Mouse (Mus musculus) intestine, embryonic 15.5 days (tissue): Measurements from ENCODE around the gene Uso1. TPM values are rescaled to one million over a fixed set of nuclear protein-coding genes. Genes with fewer than 3 reads are reported as not detected.

Experiments
- ATAC-seq: fragments of 200-750 bp; cut with Nextera tagmentation; 2 replicates; pipeline ENCODE4 v1.8.0; 2017; ENCODE audit warnings: moderate TSS enrichment, moderate library complexity
- H3K27ac ChIP-seq: fragments of 300-500 bp; sonication (generic); 2 replicates; pipeline ENCODE4 v1.5.1; 2015; ENCODE audit warnings: mild to moderate bottlenecking, inconsistent platforms
- H3K27me3 ChIP-seq: fragments of 300-500 bp; sonication (generic); replicated peaks from 2 replicates; pipeline ENCODE4 v1.6.1; 2015; ENCODE audit warnings: inconsistent platforms
- H3K36me3 ChIP-seq: fragments of 300-500 bp; sonication (generic); 2 replicates; pipeline ENCODE4 v1.6.1; 2015; ENCODE audit warnings: inconsistent platforms
- H3K4me1 ChIP-seq: fragments of 300-500 bp; sonication (generic); replicated peaks from 2 replicates; pipeline ENCODE4 v1.6.1; 2015; ENCODE audit warnings: inconsistent platforms
- H3K4me2 ChIP-seq: fragments of 300-500 bp; sonication (generic); replicated peaks from 2 replicates; pipeline ENCODE4 v1.6.1; 2015; ENCODE audit warnings: mild to moderate bottlenecking, inconsistent platforms
- H3K4me3 ChIP-seq: fragments of 300-500 bp; sonication (generic); replicated peaks from 2 replicates; pipeline ENCODE4 v1.5.1; 2015; ENCODE audit warnings: inconsistent platforms
- H3K9ac ChIP-seq: fragments of 300-500 bp; sonication (generic); 2 replicates; pipeline ENCODE4 v1.6.1; 2015; ENCODE audit warnings: inconsistent platforms
- H3K9me3 ChIP-seq: fragments of 300-500 bp; sonication (generic); 2 replicates; pipeline ENCODE4 v1.6.1; 2016; ENCODE audit warnings: inconsistent platforms
- WGBS: fragments of 180-500 bp; shearing (Covaris S2); methylation state at CpG from one replicate; pipeline ENCODE4 v1.1.7; 2015; 5-methylcytosine and 5-hydroxymethylcytosine counted together
- polyA plus RNA-seq: library from polyadenylated mRNA; unstranded; fragments of >200 nt; fragmentation: Nextera tagmentation; extraction: Ambion mirVana; gene quantifications from 2 replicates; pipeline ENCODE4 v1.2.1, GENCODE M21; 2015

Gene Uso1
- polyA plus RNA-seq, 1 experiment from 2014 or later = 45.9 TPM

GRCm38 (mm10) chr5:92110818-92111355 is 26.9 kb upstream of the Uso1 start:
- no peak overlapping the region for H3K4me3 ChIP-seq
- 88% methylated on average over 5 of the region's 5 CpGs for WGBS
- 0 out of 2 replicates have a peak, but pooled peaks cover 5% of the 10 kb centered on the region for H3K4me1 ChIP-seq
- H3K9me3 ChIP-seq = no peaks in the 10 kb centered on the region
- no peak overlapping the region for H3K4me2 ChIP-seq
- no peak overlapping the region for H3K27ac ChIP-seq
- H3K9ac ChIP-seq = no peak overlapping the region
- H3K27me3 ChIP-seq = no peaks in the 10 kb centered on the region
- no peaks in the 10 kb centered on the region for H3K36me3 ChIP-seq
- no peak for ATAC-seq

- Histone ChIP-seq H3K4me3 (no peak overlapping the region), H3K27me3 (no peaks in the 10 kb centered on the region), H3K9me3 (no peaks in the 10 kb centered on the region), H3K4me1 (0 out of 2 replicates have a peak, but pooled peaks cover 5% of the 10 kb centered on the region), H3K36me3 (no peaks in the 10 kb centered on the region), H3K27ac (no peak overlapping the region), H3K4me2 (peak overlapping the region; percentile 50), H3K9ac (no peak overlapping the region)
- ATAC-seq = no peak
- whole genome bisulfite sequencing = 12% methylated on average over 6 of the region's 6 CpGs
Measured at GRCm38 (mm10) chr5:92112175-92112574, 25.6 kb upstream of the Uso1 start.

- no peak overlapping the region for H3K27ac ChIP-seq
- H3K4me1 ChIP-seq = 0 out of 2 replicates have a peak, but pooled peaks cover 5% of the 10 kb centered on the region
- WGBS = 12% methylated on average over 10 of the region's 10 CpGs
- peak overlapping the region; percentile 50 for H3K4me2 ChIP-seq
- no peaks in the 10 kb centered on the region for H3K9me3 ChIP-seq
- no peaks in the 10 kb centered on the region for H3K36me3 ChIP-seq
- peak overlapping the region; percentile 13 for H3K4me3 ChIP-seq
- ATAC-seq = no peak
- no peaks in the 10 kb centered on the region for H3K27me3 ChIP-seq
- peak overlapping the region; percentile 28; the same call in 1 of the 2 replicates for H3K9ac ChIP-seq
Measured at GRCm38 (mm10) chr5:92112585-92112984, 25.2 kb upstream of the Uso1 start.

GRCm38 (mm10) chr5:92113484-92113883 is 24.3 kb upstream of the Uso1 start:
- Histone ChIP-seq H3K27ac (no peak overlapping the region), H3K36me3 (no peaks in the 10 kb centered on the region), H3K4me3 (no peak overlapping the region), H3K9me3 (no peaks in the 10 kb centered on the region), H3K9ac (no peak overlapping the region), H3K4me2 (no peak overlapping the region), H3K4me1 (0 out of 2 replicates have a peak, but pooled peaks cover 5% of the 10 kb centered on the region), H3K27me3 (no peaks in the 10 kb centered on the region)
- ATAC-seq = no peak
- WGBS = 92% methylated on average over 7 of the region's 7 CpGs

GRCm38 (mm10) chr5:92114223-92114622 is 23.5 kb upstream of the Uso1 start:
- 89% methylated on average over 6 of the region's 6 CpGs for WGBS
- Histone ChIP-seq H3K27ac (no peak overlapping the region), H3K4me3 (no peak overlapping the region), H3K27me3 (no peaks in the 10 kb centered on the region), H3K4me1 (0 out of 2 replicates have a peak, but pooled peaks cover 5% of the 10 kb centered on the region), H3K4me2 (no peak overlapping the region), H3K36me3 (no peaks in the 10 kb centered on the region), H3K9me3 (no peaks in the 10 kb centered on the region), H3K9ac (no peak overlapping the region)
- no peak for ATAC-seq

- H3K36me3 ChIP-seq = no peaks in the 10 kb centered on the region
- no peak overlapping the region for H3K27ac ChIP-seq
- H3K4me3 ChIP-seq = no peak overlapping the region
- H3K4me2 ChIP-seq = no peak overlapping the region
- 88% methylated on average over 2 of the region's 2 CpGs for whole genome bisulfite sequencing
- H3K9me3 ChIP-seq = no peaks in the 10 kb centered on the region
- H3K4me1 ChIP-seq = 0 out of 2 replicates have a peak, but pooled peaks cover 5% of the 10 kb centered on the region
- no peak for ATAC-seq
- H3K9ac ChIP-seq = no peak overlapping the region
- H3K27me3 ChIP-seq = no peaks in the 10 kb centered on the region
Measured at GRCm38 (mm10) chr5:92114939-92115338, 22.8 kb upstream of the Uso1 start.

- Histone ChIP-seq H3K9ac (no peak overlapping the region), H3K4me1 (no peaks in the 10 kb centered on the region), H3K36me3 (no peaks in the 10 kb centered on the region), H3K9me3 (no peaks in the 10 kb centered on the region), H3K27me3 (no peaks in the 10 kb centered on the region), H3K4me3 (no peak overlapping the region), H3K4me2 (no peak overlapping the region), H3K27ac (no peak overlapping the region)
- peak; percentile 84 for ATAC-seq
- WGBS = 46% methylated on average over 12 of the region's 12 CpGs
Measured at GRCm38 (mm10) chr5:92117823-92118403, 19.8 kb upstream of the Uso1 start.

- Histone ChIP-seq H3K4me1 (no peaks in the 10 kb centered on the region), H3K4me3 (no peak overlapping the region), H3K27me3 (no peaks in the 10 kb centered on the region), H3K4me2 (no peak overlapping the region), H3K9me3 (no peaks in the 10 kb centered on the region), H3K36me3 (no peaks in the 10 kb centered on the region), H3K27ac (no peak overlapping the region), H3K9ac (no peak overlapping the region)
- ATAC-seq = no peak
- WGBS = 80% methylated on average over 4 of the region's 4 CpGs
Measured at GRCm38 (mm10) chr5:92121636-92122035, 16.1 kb upstream of the Uso1 start.

GRCm38 (mm10) chr5:92125446-92125845 is 12.3 kb upstream of the Uso1 start:
- H3K27ac ChIP-seq = no peak overlapping the region
- H3K4me3 ChIP-seq = no peak overlapping the region
- no peak overlapping the region for H3K9ac ChIP-seq
- 89% methylated on average over 3 of the region's 3 CpGs for WGBS
- no peak overlapping the region for H3K4me2 ChIP-seq
- no peaks in the 10 kb centered on the region for H3K9me3 ChIP-seq
- no peak for ATAC-seq
- no peaks in the 10 kb centered on the region for H3K27me3 ChIP-seq
- peaks cover 10% of the 10 kb centered on the region; the same call in 1 of the 2 replicates for H3K4me1 ChIP-seq
- H3K36me3 ChIP-seq = no peaks in the 10 kb centered on the region

GRCm38 (mm10) chr5:92127141-92127625 is 10.6 kb upstream of the Uso1 start:
- Histone ChIP-seq H3K9ac (0 out of 2 replicates have a peak overlapping the region, but pooled peaks have one; percentile 8), H3K9me3 (no peaks in the 10 kb centered on the region), H3K27me3 (no peaks in the 10 kb centered on the region), H3K4me3 (no peak overlapping the region), H3K4me1 (peaks cover 10% of the 10 kb centered on the region; the same call in 1 of the 2 replicates), H3K36me3 (no peaks in the 10 kb centered on the region), H3K27ac (peak overlapping the region; percentile 69), H3K4me2 (no peak overlapping the region)
- peak; percentile 39; the same call in 1 of the 2 replicates for ATAC-seq
- 48% methylated on average over 9 of the region's 9 CpGs for WGBS

- H3K4me3 ChIP-seq = no peak overlapping the region
- H3K9me3 ChIP-seq = no peaks in the 10 kb centered on the region
- H3K4me1 ChIP-seq = peaks cover 10% of the 10 kb centered on the region; the same call in 1 of the 2 replicates
- no peak overlapping the region for H3K27ac ChIP-seq
- H3K9ac ChIP-seq = no peak overlapping the region
- no peaks in the 10 kb centered on the region for H3K36me3 ChIP-seq
- ATAC-seq = 0 out of 2 replicates have a peak, but pooled peaks have one; percentile 8
- no peak overlapping the region for H3K4me2 ChIP-seq
- no peaks in the 10 kb centered on the region for H3K27me3 ChIP-seq
- WGBS = 69% methylated on average over 10 of the region's 10 CpGs
Measured at GRCm38 (mm10) chr5:92127751-92128150, 10.0 kb upstream of the Uso1 start.

GRCm38 (mm10) chr5:92128570-92128969 is 9.2 kb upstream of the Uso1 start:
- WGBS = 26% methylated on average over 8 of the region's 8 CpGs
- H3K4me2 ChIP-seq = no peak overlapping the region
- ATAC-seq = peak; percentile 91

More at GRCm38 (mm10) chr5:92128570-92128969, 9.2 kb upstream of the Uso1 start:
- no peaks in the 10 kb centered on the region for H3K27me3 ChIP-seq
- H3K9ac ChIP-seq = no peak overlapping the region
- H3K9me3 ChIP-seq = no peaks in the 10 kb centered on the region
- no peaks in the 10 kb centered on the region for H3K36me3 ChIP-seq
- H3K27ac ChIP-seq = no peak overlapping the region
- no peak overlapping the region for H3K4me3 ChIP-seq
- H3K4me1 ChIP-seq = peaks cover 10% of the 10 kb centered on the region; the same call in 1 of the 2 replicates
